Mouse (Mus musculus) liver, embryonic 16.5 days (tissue): Measurements from ENCODE around the gene Plekho1. TPM values are rescaled to one million over a fixed set of nuclear protein-coding genes. Genes with fewer than 3 reads are reported as not detected.
"Not testable (repeated sequence)": the region's sequence is repeated elsewhere in the genome, so short reads cannot be mapped to it uniquely, and the experiment has no call there.

Source experiments
- ATAC-seq: fragments of 200-750 bp; cut with Nextera tagmentation; 2 replicates; pipeline ENCODE4 v1.8.0; 2017; ENCODE audit warnings: low read depth, mild to moderate bottlenecking, moderate number of reproducible peaks, moderate library complexity
- H3K27ac ChIP-seq: fragments of 300-500 bp; sonication (generic); 2 replicates; pipeline ENCODE4 v1.5.1; 2014; ENCODE audit warnings: mild to moderate bottlenecking, low read length
- H3K27me3 ChIP-seq: fragments of 300-500 bp; sonication (generic); 2 replicates; pipeline ENCODE4 v1.6.1; 2014; ENCODE audit warnings: low read depth, low read length, mixed read lengths; ENCODE audit not compliant: control insufficient read depth, insufficient read depth
- H3K36me3 ChIP-seq: fragments of 300-500 bp; sonication (generic); 2 replicates; pipeline ENCODE4 v1.6.1; 2014; ENCODE audit warnings: mild to moderate bottlenecking; ENCODE audit not compliant: control insufficient read depth, insufficient read depth
- H3K4me1 ChIP-seq: fragments of 300-500 bp; sonication (generic); 2 replicates; pipeline ENCODE4 v1.6.1; 2014; ENCODE audit warnings: low read depth, low read length, mixed read lengths; ENCODE audit not compliant: control insufficient read depth
- H3K4me2 ChIP-seq: fragments of 300-500 bp; sonication (generic); 2 replicates; pipeline ENCODE4 v1.6.1; 2014; ENCODE audit warnings: low read depth, low read length, mixed read lengths
- H3K4me3 ChIP-seq: fragments of 300-500 bp; sonication (generic); 2 replicates; pipeline ENCODE4 v1.5.1; 2014; ENCODE audit warnings: low read depth, mild to moderate bottlenecking, low read length
- H3K9ac ChIP-seq: fragments of 300-500 bp; sonication (generic); 2 replicates; pipeline ENCODE4 v1.6.1; 2014; ENCODE audit warnings: low read depth, low read length
- H3K9me3 ChIP-seq: fragments of 300-500 bp; sonication (generic); replicated peaks from 2 replicates; pipeline ENCODE4 v1.6.1; 2016; ENCODE audit warnings: low read length; ENCODE audit not compliant: control insufficient read depth
- WGBS: fragments of 180-500 bp; shearing (Covaris S2); extraction: QIAGEN DNeasy Blood & Tissue Kit; methylation state at CpG from one replicate; pipeline ENCODE4 v1.1.7; 2014; ENCODE audit not compliant: insufficient replicate concordance; 5-methylcytosine and 5-hydroxymethylcytosine counted together
- polyA plus RNA-seq: library from polyadenylated mRNA; unstranded; fragments of >200 nt; fragmentation: Nextera tagmentation; extraction: Ambion mirVana; gene quantifications from 2 replicates; pipeline ENCODE4 v1.2.1, GENCODE M21; 2015

Plekho1 gene
- polyA plus RNA-seq, 1 experiment from 2014 or later = 4.5 TPM

- not testable (repeated sequence) for H3K36me3 ChIP-seq, H3K9me3 ChIP-seq, H3K4me1 ChIP-seq, H3K27ac ChIP-seq, ATAC-seq, H3K9ac ChIP-seq, H3K4me2 ChIP-seq, H3K4me3 ChIP-seq
- peaks cover 20% of the 10 kb centered on the region for H3K27me3 ChIP-seq
- WGBS = 87% methylated on average over 6 of the region's 7 CpGs
Observed at GRCm38 (mm10) chr3:95977587-95977986, 18.2 kb downstream of the Plekho1 start.

- Histone ChIP-seq H3K27ac (no peak overlapping the region), H3K9ac (no peak overlapping the region), H3K4me3 (no peak overlapping the region), H3K27me3 (peaks cover 25% of the 10 kb centered on the region), H3K9me3 (no peaks in the 10 kb centered on the region), H3K4me2 (no peak overlapping the region), H3K36me3 (no peaks in the 10 kb centered on the region), H3K4me1 (no peaks in the 10 kb centered on the region)
- 42% methylated on average over 3 of the region's 3 CpGs for WGBS
- ATAC-seq = no peak
Observed at GRCm38 (mm10) chr3:95977079-95977478, 18.7 kb downstream of the Plekho1 start.

- no peak for ATAC-seq
- 4% methylated on average over 34 of the region's 34 CpGs for WGBS
Observed at GRCm38 (mm10) chr3:95972873-95973634, 22.7 kb downstream of the Plekho1 start.

GRCm38 (mm10) chr3:95972251-95972872 lies 23.4 kb downstream of the Plekho1 start:
- H3K9ac ChIP-seq = no peak overlapping the region
- no peak for ATAC-seq
- no peaks in the 10 kb centered on the region for H3K4me1 ChIP-seq
- no peaks in the 10 kb centered on the region for H3K36me3 ChIP-seq
- 0 out of 2 replicates have a peak overlapping the region, but pooled peaks have one; percentile 1 for H3K4me2 ChIP-seq
- 59% methylated on average over 12 of the region's 12 CpGs for WGBS
- peak overlapping the region; percentile 32; the same call in 1 of the 2 replicates for H3K27ac ChIP-seq
- H3K4me3 ChIP-seq = peak overlapping the region; percentile 22; the same call in 1 of the 2 replicates
- no peaks in the 10 kb centered on the region for H3K9me3 ChIP-seq
- peaks cover 26% of the 10 kb centered on the region for H3K27me3 ChIP-seq

More at GRCm38 (mm10) chr3:95972873-95973634, 22.7 kb downstream of the Plekho1 start:
- Histone ChIP-seq H3K27ac (peak overlapping the region; percentile 32; the same call in 1 of the 2 replicates), H3K36me3 (no peaks in the 10 kb centered on the region), H3K4me2 (peak overlapping the region; percentile 1; the same call in 1 of the 2 replicates), H3K9ac (no peak overlapping the region), H3K27me3 (peaks cover 26% of the 10 kb centered on the region), H3K4me3 (peak overlapping the region; percentile 22; the same call in 1 of the 2 replicates), H3K9me3 (no peaks in the 10 kb centered on the region), H3K4me1 (no peaks in the 10 kb centered on the region)

- not testable (repeated sequence) for ATAC-seq, H3K36me3 ChIP-seq, H3K4me3 ChIP-seq, H3K9ac ChIP-seq, H3K4me2 ChIP-seq, H3K4me1 ChIP-seq, H3K9me3 ChIP-seq, H3K27ac ChIP-seq
- peaks cover 26% of the 10 kb centered on the region for H3K27me3 ChIP-seq
- 46% methylated on average over 6 of the region's 7 CpGs for WGBS
Observed at GRCm38 (mm10) chr3:95970661-95971060, 25.1 kb downstream of the Plekho1 start.

- H3K4me1 ChIP-seq = no peaks in the 10 kb centered on the region
- no peak overlapping the region for H3K4me3 ChIP-seq
- no peaks in the 10 kb centered on the region for H3K9me3 ChIP-seq
- H3K4me2 ChIP-seq = no peak overlapping the region
- H3K9ac ChIP-seq = no peak overlapping the region
- WGBS = 70% methylated on average over 1 of the region's 1 CpGs
- no peak for ATAC-seq
- no peaks in the 10 kb centered on the region for H3K36me3 ChIP-seq
- peaks cover 23% of the 10 kb centered on the region for H3K27me3 ChIP-seq
- H3K27ac ChIP-seq = no peak overlapping the region
Observed at GRCm38 (mm10) chr3:95969277-95969676, 26.5 kb downstream of the Plekho1 start.

- Histone ChIP-seq H3K4me1 (no peaks in the 10 kb centered on the region), H3K36me3 (no peaks in the 10 kb centered on the region), H3K4me3 (no peak overlapping the region), H3K27me3 (no peaks in the 10 kb centered on the region; the same call in 1 of the 2 replicates), H3K9me3 (no peaks in the 10 kb centered on the region), H3K9ac (no peak overlapping the region), H3K4me2 (no peak overlapping the region), H3K27ac (no peak overlapping the region)
- 10% methylated on average over 7 of the region's 7 CpGs for WGBS
- no peak for ATAC-seq
Observed at GRCm38 (mm10) chr3:95965518-95966451, 30.0 kb downstream of the Plekho1 start.

- ATAC-seq = no peak
- no peak overlapping the region for H3K9ac ChIP-seq
- WGBS = 33% methylated on average over 4 of the region's 4 CpGs
Observed at GRCm38 (mm10) chr3:95963681-95964080, 32.1 kb downstream of the Plekho1 start.

More at GRCm38 (mm10) chr3:95963681-95964080, 32.1 kb downstream of the Plekho1 start:
- Histone ChIP-seq H3K27ac (no peak overlapping the region), H3K4me2 (no peak overlapping the region), H3K4me1 (no peaks in the 10 kb centered on the region), H3K4me3 (no peak overlapping the region), H3K27me3 (no peaks in the 10 kb centered on the region; the same call in 1 of the 2 replicates), H3K36me3 (no peaks in the 10 kb centered on the region), H3K9me3 (no peaks in the 10 kb centered on the region)
